Mouse (Mus musculus) erythroblast, adult 5-6 weeks (primary cell): ENCODE measurements around the gene Akt1s1. TPM values are rescaled to one million over a fixed set of nuclear protein-coding genes. Genes with fewer than 3 reads are reported as not detected.
A peak's percentile ranks its signal among the peaks of the same experiment; 100 is the strongest.

Experiments used
- ATAC-seq: replicated peaks from 2 replicates; pipeline ENCODE4 v1.8.0; 2016; ENCODE audit warnings: moderate number of reproducible peaks, mild to moderate bottlenecking, moderate TSS enrichment, inconsistent platforms; ENCODE audit not compliant: poor library complexity, low FRiP score, severe bottlenecking
- total RNA-seq, 2 experiments: library from RNA; stranded (forward) in 1 of 2; stranded (reverse) in 1 of 2; fragments of 150-400 nt in 1 of 2; fragments of 200-764, 138-1000 nt in 1 of 2; gene quantifications; 2 replicates each; pipeline versions ENCODE4 v1.2.3 to v1.2.4; 2015 to 2017; ENCODE audit warnings: low replicate concordance in 2 of 2

Akt1s1 gene
- total RNA-seq, 2 experiments from 2014 or later: 6.5 to 43.3 TPM

- ATAC-seq: no peak
These were observed 25.4 kb upstream of the Akt1s1 start for GRCm38 (mm10) chr7:44823409-44823808.

DNA sequence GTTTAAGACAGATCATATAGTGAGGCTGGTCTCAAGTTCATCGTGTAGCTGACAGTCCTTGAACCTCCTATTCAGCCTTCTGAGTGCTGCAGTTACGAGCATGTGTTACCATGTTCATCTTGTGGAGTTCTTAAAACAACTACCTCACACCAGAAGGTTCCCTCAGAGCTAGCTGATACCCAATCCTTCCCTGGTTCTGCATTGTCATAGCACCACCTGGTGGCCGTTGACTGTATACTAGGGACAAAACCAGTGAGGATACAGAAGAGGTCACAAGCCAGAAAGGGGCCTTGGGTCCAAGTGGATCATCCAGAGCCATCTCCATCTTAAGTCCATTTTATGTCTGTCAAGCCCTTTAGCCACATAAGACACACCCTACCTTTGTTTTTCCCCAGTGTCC lies 23.9 kb upstream of the Akt1s1 start:
- peak; percentile 82 for ATAC-seq

- no peak for ATAC-seq
These were observed 22.0 kb upstream of the Akt1s1 start for GRCm38 (mm10) chr7:44826771-44827170.

GRCm38 (mm10) chr7:44828706-44829105 lies 20.1 kb upstream of the Akt1s1 start:
- ATAC-seq: no peak

- no peak for ATAC-seq
These were observed 16.0 kb upstream of the Akt1s1 start for GRCm38 (mm10) chr7:44832763-44833162.

- ATAC-seq: no peak
These were observed 13.3 kb upstream of the Akt1s1 start for GRCm38 (mm10) chr7:44835373-44836015.

DNA sequence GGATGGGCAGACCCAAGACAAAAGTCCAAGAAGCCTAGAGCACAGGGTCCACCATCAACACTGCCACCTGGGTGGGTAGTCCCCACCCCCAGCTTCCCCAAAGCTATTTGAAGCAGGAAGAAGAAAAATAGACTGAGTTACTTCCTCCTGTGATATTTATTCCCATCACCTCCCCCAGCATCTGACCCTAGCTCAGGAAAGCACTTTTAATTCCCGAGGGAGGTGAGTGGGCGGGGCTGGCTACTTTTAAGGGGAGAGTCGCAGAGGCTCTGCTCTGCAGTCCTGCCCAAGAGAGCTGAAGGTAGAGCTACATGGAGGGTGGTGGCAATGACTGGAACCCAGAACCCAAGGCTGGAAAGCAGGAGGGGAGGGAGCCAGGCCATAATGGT lies 12.8 kb upstream of the Akt1s1 start:
- no peak for ATAC-seq

DNA sequence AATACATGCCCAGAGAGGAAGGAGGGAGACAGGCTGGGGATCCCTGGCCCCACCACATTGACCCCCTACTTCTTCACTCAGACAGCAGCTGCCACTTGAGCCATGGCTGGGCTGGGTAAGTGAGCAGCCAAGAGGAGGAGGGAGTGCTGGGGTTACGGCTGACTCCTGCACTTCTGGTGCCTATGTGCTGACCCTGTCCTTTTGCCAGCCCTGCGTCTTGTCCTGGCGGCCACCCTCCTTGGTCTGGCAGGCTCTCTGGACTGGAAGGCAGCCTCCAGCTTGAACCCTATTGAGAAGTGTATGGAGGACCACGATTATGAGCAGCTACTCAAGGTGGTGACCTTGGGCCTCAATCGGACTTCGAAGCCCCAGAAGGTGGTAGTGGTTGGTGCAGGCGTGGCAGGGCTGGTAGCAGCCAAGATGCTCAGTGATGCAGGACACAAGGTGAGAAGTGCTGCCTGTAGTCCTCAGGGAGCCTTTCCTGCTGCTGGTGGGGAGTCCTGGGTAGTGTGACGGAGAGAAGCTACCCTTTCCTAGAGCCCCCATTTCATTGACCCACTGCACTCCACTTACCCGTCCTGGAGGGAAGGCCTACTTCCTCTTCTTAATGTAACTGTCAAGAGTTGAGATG lies 12.3 kb upstream of the Akt1s1 start:
- no peak for ATAC-seq

- no peak for ATAC-seq
These were observed 10.7 kb upstream of the Akt1s1 start for GRCm38 (mm10) chr7:44838073-44838472.

DNA sequence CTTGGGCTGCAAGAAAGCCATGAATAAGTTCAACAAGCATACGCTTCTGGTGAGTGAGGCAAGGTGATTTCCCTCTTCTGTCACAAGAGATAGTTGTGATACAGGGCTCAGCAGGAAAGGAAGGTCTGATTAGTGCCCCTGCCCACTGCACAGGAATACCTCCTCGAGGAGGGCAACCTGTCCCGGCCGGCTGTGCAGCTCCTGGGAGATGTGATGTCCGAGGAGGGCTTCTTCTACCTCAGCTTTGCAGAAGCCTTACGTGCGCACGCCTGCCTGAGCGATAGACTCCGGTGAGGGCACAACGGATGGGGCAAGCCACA lies 9.7 kb upstream of the Akt1s1 start:
- no peak for ATAC-seq

GRCm38 (mm10) chr7:44839491-44840191 lies 9.2 kb upstream of the Akt1s1 start:
- ATAC-seq: no peak

DNA sequence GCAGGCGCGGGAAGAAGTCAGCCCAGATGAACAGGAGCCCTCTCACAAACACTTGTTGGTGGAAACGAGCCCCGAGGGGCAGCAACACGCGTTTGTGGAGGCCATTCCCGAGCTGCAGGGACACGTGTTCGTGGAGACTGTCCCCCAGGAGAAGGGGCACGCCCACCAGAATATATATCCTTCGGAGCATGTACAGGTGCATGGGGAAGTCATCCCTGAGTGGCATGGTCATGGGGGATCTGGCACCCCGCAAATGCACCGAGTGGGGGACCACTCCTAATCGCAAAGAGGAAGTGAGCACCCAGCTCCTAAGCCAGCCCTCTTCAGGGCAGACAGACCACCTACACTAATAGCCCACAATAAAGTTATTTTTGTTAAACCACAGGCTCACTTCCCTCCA lies 8.4 kb upstream of the Akt1s1 start:
- ATAC-seq: no peak

DNA sequence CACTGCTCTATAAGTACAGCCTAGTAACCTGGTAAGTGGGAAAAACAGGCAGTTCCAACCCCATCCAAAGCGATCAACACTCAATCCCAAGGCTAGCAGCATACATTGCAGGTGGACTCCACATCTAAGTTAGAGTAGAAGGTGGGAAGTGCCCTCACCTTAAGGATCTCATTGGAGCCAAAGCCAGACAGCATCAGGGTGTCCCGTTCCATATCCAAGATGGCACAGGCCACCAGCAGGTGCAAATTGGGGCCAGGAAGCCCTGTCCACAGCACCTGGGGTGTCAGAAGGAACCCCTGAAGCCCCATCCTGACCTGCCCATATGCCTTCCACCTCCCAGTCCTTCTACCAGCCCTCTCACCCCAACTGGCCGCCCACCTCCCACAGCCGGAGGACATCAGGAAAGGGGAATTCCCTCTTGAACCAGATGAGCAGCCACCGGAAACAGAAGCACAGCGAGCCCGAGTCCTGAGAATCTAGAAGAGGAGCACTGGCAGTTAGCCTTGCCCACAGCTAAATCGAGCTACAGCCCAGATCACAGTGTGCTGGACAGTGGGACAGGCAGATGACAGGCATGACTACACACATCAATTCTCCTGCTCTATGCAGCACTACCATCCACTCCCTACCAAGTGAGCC lies 6.8 kb upstream of the Akt1s1 start:
- ATAC-seq: no peak

DNA sequence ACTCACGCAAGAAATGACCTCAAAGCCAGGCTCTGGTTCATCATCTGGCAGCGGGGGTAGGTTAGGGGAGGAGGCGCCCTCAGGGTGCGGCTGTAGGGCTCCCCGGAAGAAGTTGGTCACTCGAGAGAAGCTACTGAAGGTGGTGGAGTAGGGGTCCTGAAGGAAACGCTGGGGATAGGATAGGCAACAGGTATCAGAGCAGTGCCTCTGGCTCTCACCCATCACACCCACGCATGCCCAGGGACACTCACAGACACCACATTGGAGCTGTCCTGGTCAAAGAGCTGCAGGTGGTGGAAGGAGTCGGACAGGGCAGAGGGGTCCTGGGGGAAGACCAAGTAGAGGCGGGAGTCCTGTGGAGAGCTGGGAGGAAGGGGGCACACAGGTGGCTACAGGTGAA lies 3.8 kb upstream of the Akt1s1 start:
- no peak for ATAC-seq

GRCm38 (mm10) chr7:44846804-44847203 lies 2.0 kb upstream of the Akt1s1 start:
- no peak for ATAC-seq

- ATAC-seq: no peak
These were observed 1.0 kb upstream of the Akt1s1 start for GRCm38 (mm10) chr7:44847772-44848171.

DNA sequence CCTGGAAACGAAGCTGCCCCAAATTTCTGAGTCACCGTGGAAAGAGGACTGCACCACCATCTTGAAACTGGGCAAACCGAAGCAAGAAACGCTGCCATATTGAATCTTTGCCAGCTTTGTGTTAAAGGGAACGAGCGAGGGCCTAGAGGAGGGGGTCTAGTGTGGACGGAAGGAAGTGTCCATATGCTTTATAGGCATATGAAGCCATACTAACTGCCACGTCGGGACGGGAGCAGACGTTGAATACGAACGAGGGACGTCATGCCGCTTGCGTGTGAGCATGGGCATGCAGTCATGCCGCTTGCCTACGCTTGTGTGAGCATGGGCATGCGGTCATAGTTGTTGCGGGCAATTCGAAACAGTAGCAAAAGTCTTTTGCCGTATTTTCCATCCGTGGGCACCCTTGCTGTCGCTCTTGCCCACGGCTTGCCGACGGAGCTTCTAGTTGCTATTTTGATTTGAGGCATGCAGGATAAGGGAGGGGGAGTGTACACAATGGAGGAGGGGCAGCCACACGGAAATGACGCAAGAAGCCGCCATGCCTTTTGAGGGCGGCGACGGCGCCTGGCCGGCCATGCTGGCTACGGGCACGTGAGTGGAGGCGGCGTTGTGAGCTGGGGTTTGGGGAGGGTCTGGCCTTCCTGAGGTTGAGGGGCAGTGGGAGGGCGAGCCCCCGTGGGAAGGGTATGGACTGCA lies 773 bp downstream of the Akt1s1 start:
- peak; percentile 60 for ATAC-seq

GRCm38 (mm10) chr7:44850146-44850545 lies 1.4 kb downstream of the Akt1s1 start:
- no peak for ATAC-seq

- no peak for ATAC-seq
These were observed 2.2 kb downstream of the Akt1s1 start for GRCm38 (mm10) chr7:44850789-44851624.
